Comparison of ENCODE assay signal across 8 mouse cellular contexts in the genomic region with DNA sequence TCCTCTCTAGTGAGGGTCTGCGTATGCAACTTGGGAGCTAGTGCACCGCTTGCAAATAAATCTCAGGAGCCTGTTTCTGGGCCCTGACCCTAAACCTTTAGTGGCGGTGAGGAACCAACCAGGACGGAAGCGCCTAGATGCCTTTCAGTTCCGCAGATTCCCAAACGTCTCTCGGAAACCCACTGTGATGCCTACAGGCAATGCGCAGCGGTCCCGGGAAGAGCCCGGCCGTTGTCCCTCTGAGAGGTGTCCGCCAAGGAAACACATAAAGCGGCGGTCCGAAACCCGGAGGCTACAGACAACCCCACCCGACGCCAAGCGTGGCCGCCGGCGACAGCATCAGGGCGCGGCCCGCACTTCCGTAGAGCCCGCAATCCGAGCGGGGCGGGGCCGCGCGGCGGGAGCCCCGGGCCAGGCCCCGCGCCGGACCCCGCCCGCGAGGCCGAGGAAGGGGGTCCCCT. TPM values are rescaled to one million over a fixed set of nuclear protein-coding genes. Genes with fewer than 3 reads are reported as not detected.
DNase-seq lines count a peak whose midpoint lies in the region; ATAC-seq and TF ChIP-seq lines count a peak whose summit lies in the region.

No protein-coding gene starts in this region.

- CTCF ChIA-PET in Patski (lab: Charles Lee): interaction anchor here (1.3 to 2.4 kb wide), 3 partner anchors 9 to 91 kb away, joined by 4 to 11 read pairs (median 10); no protein-coding TSS in a partner anchor

- peak; percentile 38 for ATAC-seq in Patski
- peak; percentile 21 for ATAC-seq in embryonic facial prominence, embryonic 14.5 days (ENCODE audit: low read depth)
- no peak; the same call in 1 of the 2 replicates for ATAC-seq in limb, embryonic 11.5 days (ENCODE audit: insufficient number of reproducible peaks, low FRiP score, low TSS enrichment, low read depth)
- ATAC-seq in midbrain, embryonic 11.5 days (ENCODE audit: low FRiP score): peak; percentile 25; the same call in 1 of the 2 replicates

- DNase-seq in Patski (ENCODE audit: low read depth, low spot score): no peak
- peak; percentile 33 for DNase-seq in embryonic facial prominence, embryonic 14.5 days (ENCODE audit: low spot score)
- DNase-seq in hindbrain, embryonic 10.5 days (ENCODE audit: low spot score): peak; percentile 44
- DNase-seq in limb, embryonic 11.5 days (ENCODE audit: low spot score): peak; percentile 50
- peak; percentile 93 for DNase-seq in midbrain, embryonic 11.5 days (ENCODE audit: low spot score, missing footprints)
- peak; percentile 58 for DNase-seq in splenic B cell, adult 2 months (ENCODE audit: low read depth, low spot score)
- DNase-seq in left cerebral cortex, adult 8-10 months (ENCODE audit: low spot score in 2 of 2): no peak

- H3ac ChIP-seq in C2C12 (ENCODE audit: control insufficient read depth, insufficient read length, low read depth): peak overlapping the region; percentile 69

- TF ChIP-seq CTCF in C2C12 (IDR thresholded peaks at IDR 0.05; ENCODE audit: control insufficient read depth, insufficient read depth, insufficient read length): no peak
- TF ChIP-seq CTCF in Patski (IDR thresholded peaks at IDR 0.05): no peak

- peaks cover 45% of the 10 kb centered on the region for H3K79me2 ChIP-seq in C2C12 (ENCODE audit: control insufficient read depth, insufficient read depth)

- in situ Hi-C loops in Patski (cut with MboI; ENCODE audit: low pct_unique_long_range_greater_than_20kb): no loop called here

- POLR2A ChIA-PET in Patski (lab: Charles Lee): interaction anchor here (0.7 to 1.5 kb wide), 4 partner anchors 9 to 89 kb away, joined by 3 read pairs; a partner anchor contains a TSS

- H3K79me3 ChIP-seq in C2C12 (ENCODE audit: low read depth): peaks cover 24% of the 10 kb centered on the region

- peak overlapping the region; percentile 97 for H3K4me3 ChIP-seq in C2C12 (ENCODE audit: insufficient read depth, poor library complexity, severe bottlenecking)
- H3K4me3 ChIP-seq in embryonic facial prominence, embryonic 14.5 days (ENCODE audit: low read depth, low read length): peak overlapping the region; percentile 88
- peak overlapping the region; percentile 93 for H3K4me3 ChIP-seq in hindbrain, embryonic 10.5 days
- peak overlapping the region; percentile 85 for H3K4me3 ChIP-seq in limb, embryonic 11.5 days (ENCODE audit: low read depth, low read length)
- peak overlapping the region; percentile 100 for H3K4me3 ChIP-seq in midbrain, embryonic 11.5 days (ENCODE audit: low read depth, low read length)

- peak overlapping the region; percentile 96 for H3K27ac ChIP-seq in embryonic facial prominence, embryonic 14.5 days (replicated peaks; ENCODE audit: low read depth, low read length)
- H3K27ac ChIP-seq in hindbrain, embryonic 10.5 days: peak overlapping the region; percentile 99
- H3K27ac ChIP-seq in limb, embryonic 11.5 days (replicated peaks; ENCODE audit: low read depth, low read length): peak overlapping the region; percentile 78
- peak overlapping the region; percentile 91 for H3K27ac ChIP-seq in midbrain, embryonic 11.5 days (ENCODE audit: low read depth, low read length)

- under 1% methylated on average over 18 of the region's 44 CpGs for WGBS in embryonic facial prominence, embryonic 14.5 days
- under 1% methylated on average over 44 of the region's 44 CpGs for WGBS in hindbrain, embryonic 10.5 days
- WGBS in limb, embryonic 11.5 days: under 1% methylated on average over 43 of the region's 44 CpGs
- WGBS in midbrain, embryonic 11.5 days: under 1% methylated on average over 33 of the region's 44 CpGs

- peak overlapping the region; percentile 64 for H3K4me2 ChIP-seq in embryonic facial prominence, embryonic 14.5 days (ENCODE audit: low read depth, low read length)
- H3K4me2 ChIP-seq in limb, embryonic 11.5 days (ENCODE audit: low read depth, severe bottlenecking): peak overlapping the region; percentile 96
- H3K4me2 ChIP-seq in midbrain, embryonic 11.5 days: peak overlapping the region; percentile 96

- peaks cover 9% of the 10 kb centered on the region for H3K4me1 ChIP-seq in embryonic facial prominence, embryonic 14.5 days (ENCODE audit: control insufficient read depth, insufficient read depth, low read length)
- peaks cover 40% of the 10 kb centered on the region for H3K4me1 ChIP-seq in hindbrain, embryonic 10.5 days (replicated peaks)
- H3K4me1 ChIP-seq in limb, embryonic 11.5 days (ENCODE audit: control insufficient read depth, insufficient read depth, low read length): peaks cover 12% of the 10 kb centered on the region
- peaks cover 22% of the 10 kb centered on the region for H3K4me1 ChIP-seq in midbrain, embryonic 11.5 days (ENCODE audit: control insufficient read depth, insufficient read depth, low read length)

- H3K9ac ChIP-seq in embryonic facial prominence, embryonic 14.5 days (ENCODE audit: low read depth, low read length): peak overlapping the region; percentile 94
- peak overlapping the region; percentile 96 for H3K9ac ChIP-seq in limb, embryonic 11.5 days (ENCODE audit: low read length)
- H3K9ac ChIP-seq in midbrain, embryonic 11.5 days (ENCODE audit: low read length): peak overlapping the region; percentile 96

- H3K27me3 ChIP-seq in C2C12 (ENCODE audit: control insufficient read depth, insufficient read depth, insufficient read length) (no peaks in the 10 kb centered on the region), Patski (no peaks in the 10 kb centered on the region)
- H3K27me3 ChIP-seq in embryonic facial prominence, embryonic 14.5 days (replicated peaks; ENCODE audit: control insufficient read depth, insufficient read depth, low read length): no peaks in the 10 kb centered on the region
- H3K27me3 ChIP-seq in hindbrain, embryonic 10.5 days (ENCODE audit: insufficient read depth, poor library complexity, severe bottlenecking): no peaks in the 10 kb centered on the region
- no peaks in the 10 kb centered on the region for H3K27me3 ChIP-seq in limb, embryonic 11.5 days (ENCODE audit: control insufficient read depth, insufficient read depth, low read length)
- H3K27me3 ChIP-seq in midbrain, embryonic 11.5 days (ENCODE audit: control insufficient read depth, insufficient read depth, low read length): no peaks in the 10 kb centered on the region
- H3K27me3 ChIP-seq in splenic B cell, adult 2 months (ENCODE audit: control insufficient read depth, insufficient read depth, low read length, poor library complexity, severe bottlenecking): no peaks in the 10 kb centered on the region

- peaks cover 4% of the 10 kb centered on the region; the same call in 1 of the 2 replicates for H3K9me3 ChIP-seq in embryonic facial prominence, embryonic 14.5 days (ENCODE audit: control insufficient read depth, low read length)
- peaks cover 4% of the 10 kb centered on the region for H3K9me3 ChIP-seq in hindbrain, embryonic 10.5 days
- H3K9me3 ChIP-seq in limb, embryonic 11.5 days (ENCODE audit: control insufficient read depth, low read length): peaks cover 2% of the 10 kb centered on the region; the same call in 1 of the 2 replicates
- no peaks in the 10 kb centered on the region; the same call in 1 of the 2 replicates for H3K9me3 ChIP-seq in midbrain, embryonic 11.5 days (ENCODE audit: control insufficient read depth, low read length)

- peaks cover 72% of the 10 kb centered on the region for H3K36me3 ChIP-seq in C2C12 (ENCODE audit: control insufficient read depth, insufficient read depth)
- peaks cover 58% of the 10 kb centered on the region for H3K36me3 ChIP-seq in embryonic facial prominence, embryonic 14.5 days (ENCODE audit: control insufficient read depth, insufficient read depth, low read length)
- peaks cover 68% of the 10 kb centered on the region for H3K36me3 ChIP-seq in hindbrain, embryonic 10.5 days
- H3K36me3 ChIP-seq in limb, embryonic 11.5 days (ENCODE audit: control insufficient read depth, insufficient read depth, low read length): peaks cover 30% of the 10 kb centered on the region
- peaks cover 29% of the 10 kb centered on the region for H3K36me3 ChIP-seq in midbrain, embryonic 11.5 days (ENCODE audit: control insufficient read depth, insufficient read depth, low read length)
- H3K36me3 ChIP-seq in splenic B cell, adult 2 months (ENCODE audit: control insufficient read depth, insufficient read depth, low read length, poor library complexity, severe bottlenecking): peaks cover 20% of the 10 kb centered on the region

RNA-seq across cellular contexts. Expression of a gene that starts 0.5 kb away (rescaled TPM):
- polyA plus RNA-seq in C2C12 (2012; fragmentation: generic; extraction: Trizol): 1,072 TPM
- polyA plus RNA-seq in Patski (2021): 439 TPM
- 558 and 609 TPM in 2 replicates for polyA plus RNA-seq in embryonic facial prominence, embryonic 14.5 days (2014; fragmentation: Nextera tagmentation; extraction: Ambion mirVana)
- polyA plus RNA-seq in hindbrain, embryonic 10.5 days (2016; fragmentation: Nextera tagmentation; extraction: Ambion mirVana): 799 and 820 TPM in 2 replicates
- polyA plus RNA-seq in limb, embryonic 11.5 days (2014; fragmentation: Nextera tagmentation; extraction: Ambion mirVana): 593 and 597 TPM in 2 replicates
- 521 and 583 TPM in 2 replicates for polyA plus RNA-seq in midbrain, embryonic 11.5 days (2014; fragmentation: Nextera tagmentation; extraction: Ambion mirVana)
- total RNA-seq in left cerebral cortex, adult 8-10 months (2022): 100 to 1,000 TPM; 307 to 323 (median 320) TPM

RNA-seq across cellular contexts. Expression of a gene that starts 7.8 kb away (rescaled TPM):
- polyA plus RNA-seq in C2C12 (2012; fragmentation: generic; extraction: Trizol) (519 TPM), Patski (2021) (661 TPM)
- 996 and 1,037 TPM in 2 replicates for polyA plus RNA-seq in embryonic facial prominence, embryonic 14.5 days (2014; fragmentation: Nextera tagmentation; extraction: Ambion mirVana)
- 519 and 570 TPM in 2 replicates for polyA plus RNA-seq in hindbrain, embryonic 10.5 days (2016; fragmentation: Nextera tagmentation; extraction: Ambion mirVana)
- 640 and 656 TPM in 2 replicates for polyA plus RNA-seq in limb, embryonic 11.5 days (2014; fragmentation: Nextera tagmentation; extraction: Ambion mirVana)
- polyA plus RNA-seq in midbrain, embryonic 11.5 days (2014; fragmentation: Nextera tagmentation; extraction: Ambion mirVana): 492 and 493 TPM in 2 replicates
- total RNA-seq in left cerebral cortex, adult 8-10 months (2022): 100 to 1,000 TPM; 110 to 142 (median 130) TPM

RNA-seq across cellular contexts. Expression of a gene that starts 17.3 kb away (rescaled TPM):
- polyA plus RNA-seq in C2C12 (2012; fragmentation: generic; extraction: Trizol): 218 TPM
- polyA plus RNA-seq in Patski (2021): 118 TPM
- polyA plus RNA-seq in embryonic facial prominence, embryonic 14.5 days (2014; fragmentation: Nextera tagmentation; extraction: Ambion mirVana): 406 and 433 TPM in 2 replicates
- 607 and 643 TPM in 2 replicates for polyA plus RNA-seq in hindbrain, embryonic 10.5 days (2016; fragmentation: Nextera tagmentation; extraction: Ambion mirVana)
- 810 and 850 TPM in 2 replicates for polyA plus RNA-seq in limb, embryonic 11.5 days (2014; fragmentation: Nextera tagmentation; extraction: Ambion mirVana)
- 820 and 827 TPM in 2 replicates for polyA plus RNA-seq in midbrain, embryonic 11.5 days (2014; fragmentation: Nextera tagmentation; extraction: Ambion mirVana)
- 10 to 100 TPM; 47.7 to 64.6 (median 51.9) TPM for total RNA-seq in left cerebral cortex, adult 8-10 months (2022)

RNA-seq across cellular contexts. Expression of a gene that starts 17.3 kb away (rescaled TPM):
- polyA plus RNA-seq in C2C12 (2012; fragmentation: generic; extraction: Trizol) (254 TPM), Patski (2021) (82.8 TPM)
- polyA plus RNA-seq in embryonic facial prominence, embryonic 14.5 days (2014; fragmentation: Nextera tagmentation; extraction: Ambion mirVana): 238 and 242 TPM in 2 replicates
- 237 TPM in 2 replicates for polyA plus RNA-seq in hindbrain, embryonic 10.5 days (2016; fragmentation: Nextera tagmentation; extraction: Ambion mirVana)
- polyA plus RNA-seq in limb, embryonic 11.5 days (2014; fragmentation: Nextera tagmentation; extraction: Ambion mirVana): 214 and 223 TPM in 2 replicates
- polyA plus RNA-seq in midbrain, embryonic 11.5 days (2014; fragmentation: Nextera tagmentation; extraction: Ambion mirVana): 178 and 204 TPM in 2 replicates
- 100 to 1,000 TPM in 2 of 4 experiments, 10 to 100 TPM in 2; 98.1 to 101 (median 99.4) TPM for total RNA-seq in left cerebral cortex, adult 8-10 months (2022)

RNA-seq across cellular contexts. Expression of a gene that starts 27.4 kb away (rescaled TPM):
- polyA plus RNA-seq in C2C12 (2012; fragmentation: generic; extraction: Trizol): not detected
- polyA plus RNA-seq in Patski (2021): 0.59 TPM
- polyA plus RNA-seq in embryonic facial prominence, embryonic 14.5 days (2014; fragmentation: Nextera tagmentation; extraction: Ambion mirVana): 1.3 and 1.8 TPM in 2 replicates
- polyA plus RNA-seq in hindbrain, embryonic 10.5 days (2016; fragmentation: Nextera tagmentation; extraction: Ambion mirVana): 0.34 and 0.63 TPM in 2 replicates
- polyA plus RNA-seq in limb, embryonic 11.5 days (2014; fragmentation: Nextera tagmentation; extraction: Ambion mirVana): 1.4 TPM in 1 of 2 replicates, not detected in the other
- 0.38 TPM in 1 of 2 replicates, not detected in the other for polyA plus RNA-seq in midbrain, embryonic 11.5 days (2014; fragmentation: Nextera tagmentation; extraction: Ambion mirVana)
- total RNA-seq in left cerebral cortex, adult 8-10 months (2022): 1 to 10 TPM in 2 of 4 experiments, not detected in 2; 1.1 to 1.8 TPM

Comparison
In these comparisons a context has a peak if more than half of its experiments do, and no peak if none do; other contexts are left out.
1. DNase-seq: peak in embryonic facial prominence, embryonic 14.5 days (single experiment), hindbrain, embryonic 10.5 days (single experiment), limb, embryonic 11.5 days (single experiment), midbrain, embryonic 11.5 days (single experiment) and splenic B cell, adult 2 months (single experiment); none in Patski (single experiment) and left cerebral cortex, adult 8-10 months (0 of 2).
2. Peak in every context shown above with its lines, with median percentiles within 50 percentile points of each other: H3K4me3 ChIP-seq, H3K27ac ChIP-seq, H3K4me2 ChIP-seq and H3K9ac ChIP-seq.